Mouse (Mus musculus): Measurements from ENCODE around the gene Kctd15. TPM values are rescaled to one million over a fixed set of nuclear protein-coding genes. Genes with fewer than 3 reads are reported as not detected.

Kctd15 gene
- 18.0 and 21.6 TPM in 2 replicates for polyA plus RNA-seq (2015; fragmentation: Nextera tagmentation; extraction: Ambion mirVana)

GRCm38 (mm10) chr7:34656632-34657031, at the start of gene Kctd15:
Kctd15 (minus strand) TSS chr7:34656732.
- peak within 1 kb of the TSS; percentile 95 for H3K4me2 ChIP-seq (ENCODE audit: low read length)
- WGBS = 61% methylated on average over 5 of the region's 5 CpGs
- H3K36me3 ChIP-seq (ENCODE audit: control insufficient read depth, insufficient read depth, low read length) = no peaks in the 10 kb centered on the region
- H3K27me3 ChIP-seq (replicated peaks; ENCODE audit: control insufficient read depth, insufficient read depth, low read length) = no peaks in the 10 kb centered on the region
- H3K4me3 ChIP-seq (ENCODE audit: low read length) = peak within 1 kb of the TSS; percentile 63
- H3K27ac ChIP-seq (ENCODE audit: low read depth, low read length) = peak within 1 kb of the TSS; percentile 96; the same call in 1 of the 2 replicates
- ATAC-seq = no peak
- no peaks in the 10 kb centered on the region for H3K9me3 ChIP-seq (ENCODE audit: control insufficient read depth, low read length)
- H3K4me1 ChIP-seq (ENCODE audit: control insufficient read depth, insufficient read depth, low read depth, low read length) = peaks cover 17% of the 10 kb centered on the region
- H3K9ac ChIP-seq (ENCODE audit: low read depth, low read length) = peak within 1 kb of the TSS; percentile 95

- H3K36me3 ChIP-seq (ENCODE audit: control insufficient read depth, insufficient read depth, low read length) = no peaks in the 10 kb centered on the region
- no peak for ATAC-seq
- H3K4me3 ChIP-seq (ENCODE audit: low read length) = no peak overlapping the region
- H3K9me3 ChIP-seq (ENCODE audit: control insufficient read depth, low read length) = peaks cover 4% of the 10 kb centered on the region; the same call in 1 of the 2 replicates
- H3K9ac ChIP-seq (ENCODE audit: low read depth, low read length) = no peak overlapping the region
- 28% methylated on average over 4 of the region's 4 CpGs for WGBS
- H3K27ac ChIP-seq (ENCODE audit: low read depth, low read length) = no peak overlapping the region
- H3K4me1 ChIP-seq (ENCODE audit: control insufficient read depth, insufficient read depth, low read depth, low read length) = peaks cover 3% of the 10 kb centered on the region; the same call in 1 of the 2 replicates
- no peak overlapping the region for H3K4me2 ChIP-seq (ENCODE audit: low read length)
- H3K27me3 ChIP-seq (replicated peaks; ENCODE audit: control insufficient read depth, insufficient read depth, low read length) = no peaks in the 10 kb centered on the region
Observed at GRCm38 (mm10) chr7:34704401-34704800, 47.9 kb upstream of the Kctd15 start.

GRCm38 (mm10) chr7:34703437-34703836, 46.9 kb upstream of the Kctd15 start:
- 39% methylated on average over 4 of the region's 4 CpGs for WGBS
- no peaks in the 10 kb centered on the region for H3K36me3 ChIP-seq (ENCODE audit: control insufficient read depth, insufficient read depth, low read length)
- no peak overlapping the region for H3K4me2 ChIP-seq (ENCODE audit: low read length)
- no peak overlapping the region for H3K4me3 ChIP-seq (ENCODE audit: low read length)
- no peak overlapping the region for H3K9ac ChIP-seq (ENCODE audit: low read depth, low read length)
- ATAC-seq = no peak
- no peaks in the 10 kb centered on the region for H3K27me3 ChIP-seq (replicated peaks; ENCODE audit: control insufficient read depth, insufficient read depth, low read length)
- peaks cover 3% of the 10 kb centered on the region; the same call in 1 of the 2 replicates for H3K4me1 ChIP-seq (ENCODE audit: control insufficient read depth, insufficient read depth, low read depth, low read length)
- no peak overlapping the region for H3K27ac ChIP-seq (ENCODE audit: low read depth, low read length)
- H3K9me3 ChIP-seq (ENCODE audit: control insufficient read depth, low read length) = peaks cover 4% of the 10 kb centered on the region; the same call in 1 of the 2 replicates

GRCm38 (mm10) chr7:34702718-34703351, 46.3 kb upstream of the Kctd15 start:
- no peak for ATAC-seq
- peaks cover 4% of the 10 kb centered on the region; the same call in 1 of the 2 replicates for H3K9me3 ChIP-seq (ENCODE audit: control insufficient read depth, low read length)
- no peak overlapping the region for H3K27ac ChIP-seq (ENCODE audit: low read depth, low read length)
- H3K36me3 ChIP-seq (ENCODE audit: control insufficient read depth, insufficient read depth, low read length) = no peaks in the 10 kb centered on the region
- H3K4me2 ChIP-seq (ENCODE audit: low read length) = no peak overlapping the region
- 22% methylated on average over 11 of the region's 11 CpGs for WGBS
- H3K4me1 ChIP-seq (ENCODE audit: control insufficient read depth, insufficient read depth, low read depth, low read length) = peaks cover 3% of the 10 kb centered on the region; the same call in 1 of the 2 replicates
- no peaks in the 10 kb centered on the region for H3K27me3 ChIP-seq (replicated peaks; ENCODE audit: control insufficient read depth, insufficient read depth, low read length)
- H3K9ac ChIP-seq (ENCODE audit: low read depth, low read length) = no peak overlapping the region
- H3K4me3 ChIP-seq (ENCODE audit: low read length) = no peak overlapping the region

- Histone ChIP-seq H3K27me3 (replicated peaks; ENCODE audit: control insufficient read depth, insufficient read depth, low read length) (no peaks in the 10 kb centered on the region), H3K9ac (ENCODE audit: low read depth, low read length) (no peak overlapping the region), H3K36me3 (ENCODE audit: control insufficient read depth, insufficient read depth, low read length) (no peaks in the 10 kb centered on the region), H3K9me3 (ENCODE audit: control insufficient read depth, low read length) (no peaks in the 10 kb centered on the region), H3K4me1 (ENCODE audit: control insufficient read depth, insufficient read depth, low read depth, low read length) (peaks cover 5% of the 10 kb centered on the region; the same call in 1 of the 2 replicates), H3K4me2 (ENCODE audit: low read length) (no peak overlapping the region), H3K27ac (ENCODE audit: low read depth, low read length) (no peak overlapping the region), H3K4me3 (ENCODE audit: low read length) (no peak overlapping the region)
- no peak for ATAC-seq
- WGBS = 66% methylated on average over 3 of the region's 3 CpGs
Observed at GRCm38 (mm10) chr7:34699888-34700287, 43.4 kb upstream of the Kctd15 start.

GRCm38 (mm10) chr7:34698221-34698620, 41.7 kb upstream of the Kctd15 start:
- WGBS = 73% methylated on average over 9 of the region's 9 CpGs
- no peaks in the 10 kb centered on the region for H3K9me3 ChIP-seq (ENCODE audit: control insufficient read depth, low read length)
- H3K27me3 ChIP-seq (replicated peaks; ENCODE audit: control insufficient read depth, insufficient read depth, low read length) = no peaks in the 10 kb centered on the region
- H3K36me3 ChIP-seq (ENCODE audit: control insufficient read depth, insufficient read depth, low read length) = no peaks in the 10 kb centered on the region
- no peak for ATAC-seq
- H3K9ac ChIP-seq (ENCODE audit: low read depth, low read length) = no peak overlapping the region
- no peak overlapping the region for H3K4me2 ChIP-seq (ENCODE audit: low read length)
- H3K4me1 ChIP-seq (ENCODE audit: control insufficient read depth, insufficient read depth, low read depth, low read length) = peaks cover 2% of the 10 kb centered on the region
- no peak overlapping the region for H3K27ac ChIP-seq (ENCODE audit: low read depth, low read length)
- no peak overlapping the region for H3K4me3 ChIP-seq (ENCODE audit: low read length)

- Histone ChIP-seq H3K4me2 (ENCODE audit: low read length) (no peak overlapping the region), H3K4me1 (ENCODE audit: control insufficient read depth, insufficient read depth, low read depth, low read length) (peaks cover 4% of the 10 kb centered on the region), H3K27ac (ENCODE audit: low read depth, low read length) (no peak overlapping the region), H3K9ac (ENCODE audit: low read depth, low read length) (no peak overlapping the region), H3K36me3 (ENCODE audit: control insufficient read depth, insufficient read depth, low read length) (no peaks in the 10 kb centered on the region), H3K4me3 (ENCODE audit: low read length) (no peak overlapping the region), H3K9me3 (ENCODE audit: control insufficient read depth, low read length) (no peaks in the 10 kb centered on the region), H3K27me3 (replicated peaks; ENCODE audit: control insufficient read depth, insufficient read depth, low read length) (no peaks in the 10 kb centered on the region)
- ATAC-seq = no peak
- 43% methylated on average over 9 of the region's 9 CpGs for WGBS
Observed at GRCm38 (mm10) chr7:34696086-34696485, 39.6 kb upstream of the Kctd15 start.

- ATAC-seq = no peak
- WGBS = 31% methylated on average over 9 of the region's 9 CpGs
Observed at GRCm38 (mm10) chr7:34694898-34695297, 38.4 kb upstream of the Kctd15 start.

GRCm38 (mm10) chr7:34693916-34694315, 37.4 kb upstream of the Kctd15 start:
- Histone ChIP-seq H3K27me3 (replicated peaks; ENCODE audit: control insufficient read depth, insufficient read depth, low read length) (no peaks in the 10 kb centered on the region), H3K27ac (ENCODE audit: low read depth, low read length) (no peak overlapping the region), H3K4me3 (ENCODE audit: low read length) (no peak overlapping the region), H3K4me2 (ENCODE audit: low read length) (no peak overlapping the region), H3K9me3 (ENCODE audit: control insufficient read depth, low read length) (no peaks in the 10 kb centered on the region), H3K4me1 (ENCODE audit: control insufficient read depth, insufficient read depth, low read depth, low read length) (peaks cover 10% of the 10 kb centered on the region), H3K36me3 (ENCODE audit: control insufficient read depth, insufficient read depth, low read length) (no peaks in the 10 kb centered on the region), H3K9ac (ENCODE audit: low read depth, low read length) (no peak overlapping the region)
- WGBS = 95% methylated on average over 13 of the region's 13 CpGs
- no peak for ATAC-seq

More at GRCm38 (mm10) chr7:34694898-34695297, 38.4 kb upstream of the Kctd15 start:
- no peaks in the 10 kb centered on the region for H3K27me3 ChIP-seq (replicated peaks; ENCODE audit: control insufficient read depth, insufficient read depth, low read length)
- no peaks in the 10 kb centered on the region for H3K36me3 ChIP-seq (ENCODE audit: control insufficient read depth, insufficient read depth, low read length)
- H3K9ac ChIP-seq (ENCODE audit: low read depth, low read length) = no peak overlapping the region
- H3K9me3 ChIP-seq (ENCODE audit: control insufficient read depth, low read length) = no peaks in the 10 kb centered on the region
- H3K27ac ChIP-seq (ENCODE audit: low read depth, low read length) = no peak overlapping the region
- H3K4me2 ChIP-seq (ENCODE audit: low read length) = no peak overlapping the region
- peaks cover 8% of the 10 kb centered on the region for H3K4me1 ChIP-seq (ENCODE audit: control insufficient read depth, insufficient read depth, low read depth, low read length)
- H3K4me3 ChIP-seq (ENCODE audit: low read length) = no peak overlapping the region

Data from hindbrain, embryonic 16.5 days (tissue).